Mouse (Mus musculus) mesoderm, embryonic 11.5 days (tissue): ENCODE data around the gene Nfrkb.
A peak's percentile ranks its signal among the peaks of the same experiment; 100 is the strongest.

ENCODE experiments used
- DNase-seq: peaks from one replicate; pipeline ENCODE4 v3.0.0-alpha.2; 2012; ENCODE audit warnings: low read depth, low spot score

The Nfrkb gene

DNA sequence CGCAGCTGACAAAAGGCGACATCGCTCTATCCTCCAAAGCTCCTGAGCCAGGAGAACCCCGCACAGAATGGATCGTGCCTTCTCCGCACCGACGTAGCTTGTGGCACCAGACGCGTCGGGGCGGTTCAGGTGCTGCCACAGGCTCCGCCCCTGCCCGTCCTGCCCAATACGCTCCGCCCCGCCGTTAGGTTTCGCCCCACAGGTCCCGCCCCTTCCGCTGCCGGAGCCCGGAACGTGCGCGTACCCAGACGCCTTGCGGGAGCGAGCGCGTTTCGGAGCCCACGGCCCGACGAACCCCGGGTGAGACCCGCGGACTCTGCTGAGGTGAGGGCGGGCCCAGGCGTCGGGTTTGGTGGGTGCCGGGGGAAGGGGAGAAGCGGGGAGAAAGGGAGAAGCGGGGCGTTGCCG is at the start of gene Nfrkb:
TSS of gene Nfrkb (plus strand) at position 246 of the 408 bp plus-strand sequence.
- DNase-seq = peak; percentile 94

DNA sequence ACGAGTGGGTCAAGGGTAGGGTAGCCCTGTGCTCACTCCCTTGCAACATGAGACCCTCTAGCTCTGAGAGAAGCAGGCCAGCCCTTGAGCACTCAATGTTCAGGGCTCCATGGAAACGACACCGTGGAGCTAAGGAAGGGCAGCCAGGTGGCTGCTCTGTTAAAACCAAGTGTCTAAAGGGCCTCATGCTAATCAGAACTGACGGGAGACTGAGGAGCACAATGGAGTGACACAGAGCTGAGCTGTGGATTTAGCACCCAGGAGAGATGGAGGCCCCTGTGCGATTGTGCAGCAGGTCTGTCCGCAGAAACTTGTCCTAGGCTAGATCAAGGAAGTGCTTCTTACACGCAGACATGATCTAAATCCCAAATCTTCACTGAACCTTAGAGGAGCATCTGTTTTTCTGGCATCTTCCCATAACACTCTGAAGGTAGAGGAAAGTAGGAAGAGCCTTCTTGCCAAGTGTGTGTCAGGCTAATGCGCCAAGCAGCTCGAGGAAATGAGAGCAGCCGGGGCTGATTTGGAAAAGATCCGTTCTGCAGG is 41.6 kb upstream of the Nfrkb start:
- DNase-seq = no peak

DNA sequence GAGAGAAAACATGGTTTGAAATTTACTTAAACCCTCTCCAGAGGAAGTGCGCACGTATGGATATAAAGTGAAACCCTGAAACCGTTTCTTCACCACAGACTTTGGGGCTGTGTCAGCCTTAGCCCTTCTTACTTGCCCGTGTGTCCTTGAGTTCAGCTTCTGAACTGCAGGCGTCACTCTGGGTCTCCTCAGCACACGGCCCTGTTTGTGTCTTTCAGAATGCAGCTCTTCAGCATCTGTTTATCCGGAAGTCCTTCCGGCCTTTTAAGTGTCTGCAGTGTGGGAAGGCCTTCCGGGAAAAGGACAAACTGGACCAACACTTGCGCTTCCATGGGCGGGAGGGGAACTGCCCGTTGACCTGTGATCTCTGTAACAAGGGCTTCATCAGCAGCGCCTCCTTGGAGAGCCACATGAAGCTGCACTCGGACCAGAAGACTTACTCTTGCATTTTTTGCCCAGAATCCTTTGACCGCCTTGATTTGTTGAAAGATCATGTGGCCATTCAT is 39.4 kb upstream of the Nfrkb start:
- no peak for DNase-seq

DNA sequence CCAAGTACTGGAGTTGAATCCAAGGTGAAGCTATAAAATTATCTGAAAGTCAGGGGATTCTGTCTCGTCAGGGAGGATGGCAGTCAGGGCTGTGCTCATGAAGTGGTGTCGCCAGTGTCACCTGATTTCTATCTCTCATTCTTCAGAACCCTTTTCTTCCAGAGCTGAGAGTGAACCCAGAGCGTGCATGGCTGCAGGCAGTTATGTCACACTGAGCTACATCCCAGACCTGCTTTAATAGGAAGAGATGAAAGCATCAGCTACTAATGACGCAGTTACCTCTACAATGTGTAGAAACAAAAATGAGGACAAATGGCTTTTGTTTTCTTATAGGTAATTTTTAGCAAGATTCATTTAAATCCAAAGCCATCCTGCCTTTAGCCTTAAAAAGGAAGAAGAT is 37.5 kb upstream of the Nfrkb start:
- DNase-seq = no peak

DNA sequence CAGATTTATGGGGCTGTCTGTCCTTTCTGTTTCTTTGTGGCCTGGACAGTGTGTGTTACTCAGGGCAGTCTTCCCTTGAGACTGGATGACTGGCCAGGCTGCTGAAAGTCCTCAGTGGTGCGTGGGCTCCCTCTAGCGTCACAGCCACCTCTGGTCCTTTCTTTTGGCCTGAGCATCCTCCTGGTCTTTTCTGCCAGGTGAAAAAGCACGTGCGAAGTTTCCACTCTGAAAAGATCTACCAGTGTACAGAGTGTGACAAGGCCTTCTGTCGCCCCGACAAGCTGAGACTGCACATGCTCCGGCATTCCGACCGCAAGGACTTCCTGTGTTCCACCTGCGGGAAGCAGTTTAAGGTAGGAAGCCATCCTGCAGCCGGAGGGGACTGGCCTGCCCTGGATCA is 37.1 kb upstream of the Nfrkb start:
- peak; percentile 71 for DNase-seq

DNA sequence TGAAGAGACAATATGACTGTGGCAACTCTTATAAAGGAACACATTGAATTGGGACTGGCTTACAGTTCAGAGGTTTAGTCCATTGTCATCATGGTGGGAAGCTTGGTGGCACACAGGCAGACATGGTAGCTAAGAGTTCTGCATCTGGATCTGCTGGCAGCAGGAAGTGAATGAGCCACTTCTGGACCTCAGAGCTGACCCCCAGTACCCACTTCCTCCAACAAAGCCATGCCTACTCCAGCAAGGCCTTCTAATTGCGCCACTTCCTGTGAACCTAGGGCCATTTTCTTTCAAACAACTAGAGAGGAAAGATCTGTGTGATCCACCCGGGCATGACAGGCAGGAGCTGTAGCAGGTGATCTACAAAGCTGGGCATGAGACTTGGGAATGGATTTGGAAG is 33.3 kb upstream of the Nfrkb start:
- DNase-seq = no peak

DNA sequence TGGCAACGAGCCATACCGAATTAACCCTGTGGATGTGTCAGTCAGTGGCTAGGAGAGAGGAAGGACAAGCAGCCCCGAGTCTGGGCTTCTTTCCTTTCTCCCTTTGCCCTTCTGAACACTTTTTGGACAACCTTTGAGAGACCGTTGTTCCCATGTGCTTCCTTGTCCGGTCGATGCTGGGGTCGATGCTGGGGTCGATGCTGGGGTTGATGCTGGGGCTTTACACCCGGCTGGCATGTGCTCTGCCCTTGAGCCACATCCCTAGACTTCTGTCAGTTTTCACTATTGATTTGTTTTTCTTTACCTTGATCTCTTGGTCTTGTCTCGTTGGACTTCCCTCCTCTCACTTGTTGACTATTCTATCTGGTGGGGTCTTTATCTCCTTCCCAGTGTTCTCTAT is 32.5 kb upstream of the Nfrkb start:
- DNase-seq = no peak

DNA sequence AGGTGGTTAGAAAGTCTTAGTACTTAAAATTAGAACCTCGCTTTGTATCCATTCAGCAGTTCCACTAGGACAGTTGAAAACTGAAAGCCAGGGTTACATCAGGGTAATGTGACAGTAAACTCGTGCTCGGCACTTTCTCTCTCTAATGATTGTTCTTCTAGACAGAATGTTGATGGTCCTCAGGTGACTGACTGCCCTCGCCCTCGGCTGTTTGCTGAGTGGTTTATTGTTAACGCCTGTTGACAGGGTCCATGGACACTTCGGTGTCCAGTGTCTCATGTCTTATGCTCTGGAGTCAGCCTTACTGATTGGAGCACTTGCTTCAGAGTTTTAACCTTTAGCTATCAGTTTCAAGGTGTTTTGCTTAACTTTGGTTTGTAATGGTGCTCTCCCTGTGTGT is 31.9 kb upstream of the Nfrkb start:
- DNase-seq = no peak

DNA sequence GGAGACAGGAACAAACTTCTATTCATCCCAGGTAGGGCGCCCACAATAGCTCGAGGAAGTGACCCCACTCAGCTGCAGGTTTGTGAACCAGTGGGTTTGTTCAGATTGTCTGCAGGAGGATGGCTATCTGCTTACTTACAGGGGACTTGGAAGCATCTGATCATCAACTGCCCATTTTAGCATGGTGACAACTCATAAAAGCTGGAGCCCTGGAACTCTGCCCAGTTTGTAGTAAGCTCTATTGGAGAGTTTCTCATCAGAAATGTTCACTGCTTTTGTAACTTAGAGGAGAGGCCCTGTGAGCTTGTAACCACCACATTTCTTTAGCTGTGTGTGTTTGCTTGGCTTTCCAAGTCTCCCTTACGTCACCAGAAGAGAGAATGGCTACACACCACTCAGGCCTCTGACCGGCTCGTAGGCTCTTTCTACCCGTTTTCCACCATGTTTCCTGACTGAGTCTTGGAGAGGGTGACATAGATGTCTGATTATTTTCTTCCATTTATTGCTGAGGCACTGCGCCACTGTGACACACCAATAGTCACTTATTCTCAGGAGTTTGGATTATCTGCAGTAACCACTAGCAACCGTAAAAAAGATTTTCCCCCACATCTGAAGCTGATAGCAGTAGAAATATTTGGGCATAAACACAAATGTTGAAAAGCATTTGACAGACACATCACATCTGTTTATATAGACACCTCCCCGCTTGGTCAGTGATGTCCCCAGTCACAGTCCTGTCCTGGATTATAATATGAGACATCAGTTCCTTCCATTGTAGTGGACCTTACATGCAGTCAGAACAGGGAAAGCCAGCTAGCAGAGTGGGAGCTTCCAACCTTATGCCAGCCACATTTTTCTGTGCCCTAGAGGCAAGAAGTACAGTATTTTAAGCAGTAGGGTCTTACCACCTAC is 22.0 kb upstream of the Nfrkb start:
- DNase-seq = no peak

DNA sequence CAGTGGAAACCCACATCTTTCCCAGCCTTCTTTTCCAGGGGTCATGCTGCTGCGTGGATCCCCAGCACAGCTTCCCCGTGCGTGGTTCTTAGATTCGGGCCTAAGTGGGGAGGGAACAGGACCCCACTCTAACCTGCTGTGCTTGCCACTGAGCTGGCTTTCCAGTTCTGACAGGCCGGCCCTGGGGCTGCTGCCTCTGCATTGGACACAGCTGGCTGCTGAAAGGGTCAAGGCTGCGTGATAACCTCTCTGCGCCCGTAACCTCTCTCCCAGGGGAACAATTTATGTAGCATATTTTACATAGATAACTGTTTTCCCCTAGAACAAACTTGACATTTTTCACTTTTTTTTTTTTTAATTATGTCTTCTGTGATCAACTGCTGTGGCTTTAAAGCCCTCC is 20.9 kb upstream of the Nfrkb start:
- DNase-seq = no peak

DNA sequence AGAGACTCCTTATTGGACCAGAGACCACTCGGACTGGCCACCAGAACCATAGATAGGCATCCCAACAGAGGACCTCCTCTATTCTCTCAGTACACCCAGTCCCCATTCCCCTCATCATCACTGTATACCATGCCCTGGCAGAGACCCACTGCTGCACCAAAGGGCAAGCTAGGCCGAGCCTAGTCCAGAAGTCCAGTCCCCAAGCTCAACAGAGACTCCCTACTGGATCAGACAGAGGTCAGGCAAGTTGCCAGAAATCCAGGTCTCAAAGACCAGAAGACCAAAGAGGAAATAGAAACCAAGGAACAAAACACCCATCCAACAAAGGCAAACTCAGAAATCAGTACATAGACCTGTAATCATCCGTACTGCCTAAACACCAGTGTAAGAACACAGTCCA is 14.3 kb upstream of the Nfrkb start:
- no peak for DNase-seq

DNA sequence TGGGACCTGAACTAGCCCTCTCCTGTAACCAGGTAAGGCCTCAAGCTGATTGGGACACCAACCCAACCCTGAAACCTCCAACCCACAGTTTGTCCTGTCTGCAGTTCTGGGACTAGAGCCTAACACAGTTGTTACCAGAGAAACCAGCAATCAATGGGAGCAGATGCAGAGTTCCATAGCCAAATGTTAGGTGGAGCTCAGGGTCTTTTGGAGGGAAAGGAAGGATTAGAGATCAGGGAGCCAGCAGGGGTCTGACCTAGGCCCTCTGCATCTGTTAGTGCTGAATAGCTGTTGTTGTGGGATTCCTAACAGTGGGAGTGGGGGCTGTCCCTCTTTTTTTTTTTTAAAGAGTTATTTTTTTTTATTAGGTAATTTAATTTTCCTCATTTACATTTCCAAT is 9.3 kb upstream of the Nfrkb start:
- DNase-seq = no peak

DNA sequence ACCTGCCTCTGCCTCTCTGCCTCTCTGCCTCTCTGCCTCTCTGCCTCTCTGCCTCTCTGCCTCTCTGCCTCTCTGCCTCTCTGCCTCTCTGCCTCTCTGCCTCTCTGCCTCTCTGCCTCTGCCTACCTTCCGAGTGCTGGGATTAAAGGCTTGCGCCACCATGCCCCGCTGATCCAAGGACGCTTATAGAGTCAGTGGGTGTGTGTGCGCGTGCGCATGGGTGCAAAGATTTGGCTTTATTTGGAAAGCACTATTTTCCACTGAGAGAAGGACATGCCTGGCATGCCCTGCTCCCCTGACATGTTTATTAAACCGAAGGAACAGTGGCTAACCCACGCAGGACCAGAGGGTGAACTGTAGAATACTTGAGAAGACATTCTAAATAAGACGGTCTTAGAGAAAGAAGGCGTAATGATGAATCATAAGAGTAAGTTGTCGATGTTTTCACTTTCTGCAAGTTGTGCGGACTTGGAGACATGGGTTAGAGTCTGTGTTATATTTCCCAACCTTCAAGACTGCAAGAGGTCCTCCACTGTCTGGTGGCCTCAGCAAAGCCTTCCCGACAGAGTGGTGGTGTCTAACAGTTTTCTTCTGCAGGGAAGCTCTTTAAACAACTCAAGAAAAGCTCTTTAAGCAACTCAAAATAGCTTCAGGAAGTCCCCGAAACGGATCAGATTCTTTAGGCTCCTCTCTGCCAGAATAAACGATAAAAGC is 1.0 kb upstream of the Nfrkb start:
- DNase-seq = no peak

DNA sequence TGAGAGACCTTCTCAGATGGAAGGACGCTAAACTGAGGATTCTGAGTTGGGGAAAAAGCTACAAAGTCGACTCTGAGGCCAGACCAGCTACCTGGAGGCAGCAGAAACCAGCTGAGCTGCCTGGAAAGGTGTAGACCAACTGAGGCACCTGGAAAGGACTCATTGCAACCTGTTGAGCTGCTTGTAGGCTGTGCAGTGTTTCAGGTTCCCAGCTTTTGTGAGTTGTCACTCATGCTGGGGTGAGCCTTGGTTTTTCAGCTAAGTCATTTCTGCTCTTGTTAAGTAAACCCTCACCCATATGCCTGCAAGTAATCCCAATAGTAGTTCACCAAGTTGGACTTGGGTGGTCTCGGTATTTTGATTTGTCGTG is 507 bp upstream of the Nfrkb start:
- DNase-seq = no peak

DNA sequence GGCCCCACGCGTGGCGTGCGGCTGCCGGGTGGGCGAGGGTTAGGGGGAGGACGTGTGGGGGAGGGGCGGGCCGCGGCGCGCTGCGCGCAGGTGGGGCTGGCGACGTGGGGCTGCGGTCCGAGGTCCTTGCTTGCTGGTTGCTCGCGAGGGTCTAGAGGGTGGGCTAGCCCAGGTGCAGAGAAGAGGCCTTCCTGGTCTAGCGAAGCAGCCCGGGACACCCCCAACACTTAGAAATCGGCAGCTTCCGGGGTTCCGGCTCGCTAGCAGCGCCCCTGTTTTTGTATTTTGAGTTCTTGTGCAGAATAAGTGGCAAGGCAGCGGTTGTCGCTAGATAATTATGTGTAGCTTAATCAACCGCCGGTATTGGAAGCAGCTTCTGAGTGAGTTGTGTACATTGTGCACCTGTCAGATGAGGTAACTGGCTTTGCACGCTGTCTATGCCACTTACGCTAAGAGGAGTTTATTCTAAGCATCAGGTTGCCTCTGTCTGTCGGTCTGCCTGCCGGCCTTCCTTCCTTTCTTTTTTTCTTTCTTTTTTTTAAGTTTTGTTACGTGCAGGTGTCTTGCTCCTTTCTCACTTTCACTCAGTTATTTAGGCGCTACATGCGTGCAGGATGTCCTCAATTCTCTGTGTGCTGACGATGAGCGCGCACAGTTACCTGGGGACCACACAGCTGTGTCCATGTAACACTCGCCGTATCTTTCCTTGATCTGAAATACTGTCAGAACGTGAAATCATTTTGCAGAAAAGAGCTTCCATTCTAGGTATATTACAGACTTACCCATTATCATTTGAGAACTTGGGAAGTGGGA is 582 bp downstream of the Nfrkb start:
- DNase-seq = no peak

DNA sequence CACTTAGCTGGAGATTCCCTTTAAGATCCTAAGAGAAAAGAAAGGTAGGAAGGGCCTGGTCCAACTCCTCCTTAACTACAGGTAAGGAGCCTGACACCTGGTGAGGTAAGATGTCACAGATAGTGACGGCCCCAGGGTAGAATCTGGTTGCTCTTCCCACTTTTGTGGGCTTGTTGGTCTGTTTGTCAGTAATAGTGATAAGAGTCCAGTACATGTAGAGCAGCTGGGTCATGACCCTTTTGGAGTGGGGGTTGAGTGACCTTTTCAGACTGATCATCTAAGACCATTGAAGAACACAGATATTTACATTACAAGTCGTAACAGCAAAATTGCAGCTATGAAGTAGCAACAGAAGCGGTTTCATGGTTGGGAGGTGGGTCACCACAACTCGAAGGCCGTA is 1.2 kb downstream of the Nfrkb start:
- DNase-seq = no peak

DNA sequence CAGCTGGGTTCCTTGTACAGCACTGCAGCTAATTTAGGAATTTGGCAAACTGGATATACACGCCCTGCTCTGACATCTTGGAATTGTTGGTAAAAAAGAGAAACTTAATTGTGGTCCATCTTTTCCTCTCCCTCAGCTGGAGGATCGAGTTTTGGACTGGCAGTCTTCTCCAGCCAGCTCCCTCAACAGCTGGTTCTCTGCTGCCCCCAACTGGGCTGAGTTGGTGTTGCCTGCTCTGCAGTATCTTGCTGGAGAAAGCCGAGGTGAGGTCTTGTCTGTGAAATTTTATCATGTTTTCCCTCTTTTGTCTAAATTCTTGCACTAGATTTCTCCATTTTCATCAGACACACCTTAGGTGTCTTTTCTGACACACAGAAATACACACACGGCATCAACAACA is 14.4 kb downstream of the Nfrkb start:
- peak; percentile 69 for DNase-seq

DNA sequence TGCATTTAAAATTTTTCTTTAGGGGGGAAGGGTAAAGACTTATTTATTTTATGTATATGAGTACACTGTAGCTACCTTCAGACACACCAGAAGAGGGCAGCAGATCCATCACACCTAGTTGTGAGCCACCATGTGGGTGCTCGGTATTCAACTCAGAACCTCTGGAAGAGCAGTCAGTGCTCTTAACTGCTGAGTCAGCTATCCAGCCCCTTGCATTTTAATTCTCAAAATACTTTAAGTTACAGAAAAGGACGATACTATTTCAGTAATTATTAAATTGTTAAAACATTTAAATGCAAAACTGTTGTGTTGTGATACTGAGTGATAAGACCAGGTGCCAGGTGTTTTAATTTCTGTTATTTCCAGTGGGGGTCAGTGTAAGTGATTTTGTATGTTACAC is 18.3 kb downstream of the Nfrkb start:
- no peak for DNase-seq

DNA sequence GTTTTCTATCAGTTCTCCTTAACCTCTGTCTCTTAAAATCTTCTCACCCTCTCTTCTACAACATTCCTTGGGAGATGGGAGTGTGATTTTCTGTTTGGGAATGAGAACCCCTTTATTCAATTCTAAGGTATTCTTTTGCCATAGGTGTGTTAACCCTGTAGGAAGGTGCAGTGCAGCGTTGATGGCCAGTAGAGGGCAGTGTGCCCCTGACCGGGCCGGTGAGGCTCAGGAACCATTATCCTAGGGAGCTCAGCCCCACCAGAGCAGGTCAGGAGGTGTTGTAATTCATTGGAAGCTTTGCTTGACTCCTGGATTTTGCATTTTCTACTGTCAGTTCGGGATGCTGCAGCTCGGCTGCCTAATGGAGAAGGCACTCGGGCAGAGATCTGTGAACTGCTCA is 19.2 kb downstream of the Nfrkb start:
- DNase-seq = peak; percentile 35

DNA sequence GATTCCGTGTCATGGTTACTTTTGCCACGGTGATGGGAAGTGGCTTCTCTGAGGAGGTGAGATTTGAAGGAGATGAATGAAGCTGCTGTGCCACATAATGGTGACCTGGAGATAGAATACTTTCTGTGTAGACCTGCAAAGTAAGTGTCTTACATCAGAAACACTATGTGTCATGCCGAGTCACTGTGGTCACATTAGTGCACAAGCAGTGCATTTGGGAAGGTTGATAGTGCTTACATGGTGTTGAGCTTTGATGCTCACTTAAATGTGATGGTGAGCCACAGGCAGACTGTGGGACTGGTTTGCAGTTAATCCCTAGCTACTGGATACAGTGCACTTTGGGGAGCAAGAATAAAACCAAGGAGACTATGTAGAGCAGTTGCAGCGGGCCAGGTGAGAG is 26.2 kb downstream of the Nfrkb start:
- DNase-seq = no peak

DNA sequence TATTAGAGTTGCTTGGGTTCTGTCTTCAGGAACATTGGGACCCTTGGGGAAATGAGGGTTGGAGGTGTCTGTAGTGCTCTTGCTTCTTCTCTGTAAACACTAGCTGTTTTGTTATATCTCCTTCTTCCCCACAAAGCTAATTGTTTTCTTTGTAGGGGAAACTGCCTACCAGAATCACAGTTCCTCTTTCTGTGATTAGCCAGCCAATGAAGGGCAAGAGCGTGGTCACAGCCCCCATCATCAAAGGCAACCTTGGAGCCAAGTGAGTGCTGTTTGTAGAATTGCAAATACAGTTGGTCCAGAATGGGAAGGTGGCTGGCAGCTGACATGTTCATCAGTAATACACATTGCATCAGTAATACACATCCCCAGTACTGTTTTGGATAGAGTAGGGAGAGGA is 32.8 kb downstream of the Nfrkb start:
- no peak for DNase-seq

DNA sequence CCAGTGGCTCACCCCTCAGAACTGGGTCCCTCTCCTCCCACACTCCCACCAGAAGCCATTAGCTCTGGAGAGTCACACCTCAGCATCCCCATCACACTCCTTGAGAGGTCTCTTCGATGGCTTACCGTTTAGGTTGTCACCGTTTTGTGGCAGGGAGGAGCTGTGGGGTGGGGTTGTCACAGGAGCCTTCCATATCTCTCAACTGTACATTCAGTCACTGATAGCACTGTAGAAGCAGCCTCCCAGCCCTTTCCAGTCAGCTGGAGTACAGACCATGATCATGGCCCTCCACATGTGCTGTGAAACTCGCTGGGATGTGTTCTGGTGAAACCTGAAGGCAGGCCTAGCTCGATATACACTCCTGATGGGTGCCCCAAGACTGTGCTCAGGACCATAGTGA is 36.2 kb downstream of the Nfrkb start:
- no peak for DNase-seq
